Mouse (Mus musculus) midbrain, embryonic 12.5 days (tissue): ENCODE data around the gene Best2. TPM values are rescaled to one million over a fixed set of nuclear protein-coding genes. Genes with fewer than 3 reads are reported as not detected.
A peak's percentile ranks its signal among the peaks of the same experiment; 100 is the strongest.

Experiments
- ATAC-seq: fragments of 200-750 bp; cut with Nextera tagmentation; 2 replicates; pipeline ENCODE4 v1.8.0; 2017; ENCODE audit warnings: low read depth, moderate TSS enrichment, moderate library complexity; ENCODE audit not compliant: low FRiP score
- H3K27ac ChIP-seq: fragments of 300-500 bp; sonication (generic); replicated peaks from 2 replicates; pipeline ENCODE4 v1.5.1; 2016; ENCODE audit warnings: mild to moderate bottlenecking
- H3K27me3 ChIP-seq: fragments of 300-500 bp; sonication (generic); 2 replicates; pipeline ENCODE4 v1.6.1; 2016; ENCODE audit warnings: mild to moderate bottlenecking
- H3K36me3 ChIP-seq: fragments of 300-500 bp; sonication (generic); 2 replicates; pipeline ENCODE4 v1.6.1; 2016
- H3K4me1 ChIP-seq: fragments of 300-500 bp; sonication (generic); 2 replicates; pipeline ENCODE4 v1.6.1; 2016
- H3K4me2 ChIP-seq: fragments of 300-500 bp; sonication (generic); replicated peaks from 2 replicates; pipeline ENCODE4 v1.6.1; 2016; ENCODE audit warnings: mild to moderate bottlenecking, moderate library complexity
- H3K4me3 ChIP-seq: fragments of 300-500 bp; sonication (generic); 2 replicates; pipeline ENCODE4 v1.5.1; 2016; ENCODE audit warnings: mild to moderate bottlenecking
- H3K9ac ChIP-seq: fragments of 300-500 bp; sonication (generic); replicated peaks from 2 replicates; pipeline ENCODE4 v1.6.1; 2016; ENCODE audit warnings: mild to moderate bottlenecking, moderate library complexity
- H3K9me3 ChIP-seq: fragments of 300-500 bp; sonication (generic); 2 replicates; pipeline ENCODE4 v1.6.1; 2016; ENCODE audit warnings: mild to moderate bottlenecking
- WGBS: fragments of 180-500 bp; shearing (Covaris S2); methylation state at CpG from one replicate; pipeline ENCODE4 v1.1.7; 2016; 5-methylcytosine and 5-hydroxymethylcytosine counted together
- polyA plus RNA-seq: library from polyadenylated mRNA; unstranded; fragments of >200 nt; fragmentation: Nextera tagmentation; extraction: Ambion mirVana; gene quantifications from 2 replicates; pipeline ENCODE4 v1.2.1, GENCODE M21; 2016

Best2 gene
- not detected in 2 replicates for polyA plus RNA-seq

GRCm38 (mm10) chr8:85014431-85014830, at the start of gene Best2:
Gene Best2 (minus strand): TSS chr8:85014531.
- Histone ChIP-seq H3K36me3 (peaks cover 24% of the 10 kb centered on the region), H3K27me3 (peaks cover 55% of the 10 kb centered on the region), H3K9ac (peak within 1 kb of the TSS; percentile 44), H3K9me3 (no peaks in the 10 kb centered on the region), H3K27ac (no peak within 1 kb of the TSS), H3K4me1 (peaks cover 9% of the 10 kb centered on the region), H3K4me3 (peak within 1 kb of the TSS; percentile 36), H3K4me2 (peak within 1 kb of the TSS; percentile 64)
- WGBS, result 53% methylated on average over 1 of the region's 2 CpGs
- no peak for ATAC-seq

DNA sequence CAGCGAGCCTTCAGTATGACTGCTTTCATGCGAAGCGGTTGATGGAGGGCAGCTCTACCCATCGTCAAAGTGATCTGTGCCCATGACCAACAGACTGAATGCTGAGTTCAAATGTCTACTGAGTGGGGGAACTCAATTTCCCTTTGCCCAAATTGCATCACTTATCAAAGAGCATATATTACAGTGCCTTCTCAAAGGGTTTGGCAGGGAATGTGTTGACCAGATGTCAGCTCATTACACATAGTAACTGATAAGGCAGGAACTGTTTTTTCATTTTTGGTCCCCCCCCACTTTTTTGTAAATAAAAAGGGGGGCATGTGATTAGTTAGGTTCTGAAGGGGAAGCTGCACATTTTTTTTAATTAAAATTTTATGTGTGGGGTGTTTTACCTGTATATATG, 48.3 kb upstream of the Best2 start:
- 96% methylated on average over 4 of the region's 4 CpGs for WGBS

DNA sequence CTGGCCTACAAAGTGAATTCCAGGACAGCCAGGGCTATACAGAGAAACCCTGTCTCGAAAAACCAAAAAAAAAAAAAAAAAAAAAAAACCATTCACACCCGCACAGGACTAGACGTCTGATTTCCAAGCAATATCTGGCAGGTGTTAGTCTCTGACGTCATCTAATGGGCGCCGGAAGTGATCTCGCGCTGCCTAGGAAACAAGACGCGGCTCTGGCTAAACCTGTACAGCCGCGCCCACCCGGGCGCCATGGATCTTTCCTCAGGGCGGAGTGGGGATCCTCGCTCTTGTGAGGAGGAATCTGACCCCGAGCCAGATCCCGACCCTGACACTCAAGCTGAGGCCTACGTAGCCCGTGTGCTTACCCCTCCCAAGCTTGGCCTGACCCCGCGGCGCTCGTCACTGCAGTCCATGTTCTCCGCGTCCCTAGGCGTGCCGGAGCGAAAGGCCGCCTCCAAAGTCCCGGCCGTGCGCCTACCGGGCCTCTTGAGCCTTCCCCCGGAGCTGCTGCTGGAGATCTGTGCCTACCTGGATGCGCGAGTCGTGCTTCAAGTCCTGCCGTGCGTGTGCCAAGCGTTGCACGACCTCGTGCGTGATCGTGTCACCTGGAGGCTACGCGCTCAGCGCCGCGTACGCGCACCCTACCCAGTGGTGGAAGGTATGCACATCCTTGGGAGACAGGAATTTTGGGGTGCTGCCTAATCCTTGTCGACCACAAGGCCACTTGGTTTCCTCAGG, 45.7 kb upstream of the Best2 start, which contains the start of gene Fbxw9:
Fbxw9 (plus strand) TSS at position 177 of the 738 bp plus-strand sequence.
- H3K36me3 ChIP-seq, result peaks cover 30% of the 10 kb centered on the region
- peak within 1 kb of the TSS; percentile 71 for H3K9ac ChIP-seq
- H3K4me2 ChIP-seq, result peak within 1 kb of the TSS; percentile 92
- peaks cover 18% of the 10 kb centered on the region for H3K4me1 ChIP-seq
- no peaks in the 10 kb centered on the region for H3K9me3 ChIP-seq
- 0 out of 2 replicates have a peak within 1 kb of the TSS, but pooled peaks have one; percentile 1 for H3K27ac ChIP-seq
- under 1% methylated on average over 53 of the region's 53 CpGs for WGBS
- ATAC-seq, result peak; percentile 93
- peak within 1 kb of the TSS; percentile 68 for H3K4me3 ChIP-seq
- no peaks in the 10 kb centered on the region for H3K27me3 ChIP-seq

More for the DNA sequence above, 48.3 kb upstream of the Best2 start:
- H3K36me3 ChIP-seq, result peaks cover 27% of the 10 kb centered on the region
- peaks cover 18% of the 10 kb centered on the region for H3K4me1 ChIP-seq
- H3K4me3 ChIP-seq, result no peak overlapping the region
- ATAC-seq, result no peak
- no peak overlapping the region for H3K27ac ChIP-seq
- no peak overlapping the region for H3K9ac ChIP-seq
- H3K4me2 ChIP-seq, result no peak overlapping the region
- H3K27me3 ChIP-seq, result no peaks in the 10 kb centered on the region
- no peaks in the 10 kb centered on the region for H3K9me3 ChIP-seq

GRCm38 (mm10) chr8:85057367-85057766, 43.0 kb upstream of the Best2 start:
- WGBS, result 89% methylated on average over 7 of the region's 7 CpGs
- Histone ChIP-seq H3K36me3 (peaks cover 47% of the 10 kb centered on the region), H3K9ac (no peak overlapping the region), H3K27me3 (no peaks in the 10 kb centered on the region), H3K27ac (no peak overlapping the region), H3K4me3 (no peak overlapping the region), H3K4me2 (no peak overlapping the region), H3K9me3 (no peaks in the 10 kb centered on the region), H3K4me1 (peaks cover 18% of the 10 kb centered on the region)
- no peak for ATAC-seq

- no peak overlapping the region for H3K27ac ChIP-seq
- H3K4me2 ChIP-seq, result no peak overlapping the region
- H3K4me3 ChIP-seq, result no peak overlapping the region
- H3K27me3 ChIP-seq, result no peaks in the 10 kb centered on the region
- peaks cover 5% of the 10 kb centered on the region for H3K4me1 ChIP-seq
- no peak overlapping the region for H3K9ac ChIP-seq
- 95% methylated on average over 6 of the region's 6 CpGs for WGBS
- H3K36me3 ChIP-seq, result peaks cover 82% of the 10 kb centered on the region
- no peaks in the 10 kb centered on the region for H3K9me3 ChIP-seq
- ATAC-seq, result no peak
These were observed 29.3 kb upstream of the Best2 start for GRCm38 (mm10) chr8:85043619-85044018.

DNA sequence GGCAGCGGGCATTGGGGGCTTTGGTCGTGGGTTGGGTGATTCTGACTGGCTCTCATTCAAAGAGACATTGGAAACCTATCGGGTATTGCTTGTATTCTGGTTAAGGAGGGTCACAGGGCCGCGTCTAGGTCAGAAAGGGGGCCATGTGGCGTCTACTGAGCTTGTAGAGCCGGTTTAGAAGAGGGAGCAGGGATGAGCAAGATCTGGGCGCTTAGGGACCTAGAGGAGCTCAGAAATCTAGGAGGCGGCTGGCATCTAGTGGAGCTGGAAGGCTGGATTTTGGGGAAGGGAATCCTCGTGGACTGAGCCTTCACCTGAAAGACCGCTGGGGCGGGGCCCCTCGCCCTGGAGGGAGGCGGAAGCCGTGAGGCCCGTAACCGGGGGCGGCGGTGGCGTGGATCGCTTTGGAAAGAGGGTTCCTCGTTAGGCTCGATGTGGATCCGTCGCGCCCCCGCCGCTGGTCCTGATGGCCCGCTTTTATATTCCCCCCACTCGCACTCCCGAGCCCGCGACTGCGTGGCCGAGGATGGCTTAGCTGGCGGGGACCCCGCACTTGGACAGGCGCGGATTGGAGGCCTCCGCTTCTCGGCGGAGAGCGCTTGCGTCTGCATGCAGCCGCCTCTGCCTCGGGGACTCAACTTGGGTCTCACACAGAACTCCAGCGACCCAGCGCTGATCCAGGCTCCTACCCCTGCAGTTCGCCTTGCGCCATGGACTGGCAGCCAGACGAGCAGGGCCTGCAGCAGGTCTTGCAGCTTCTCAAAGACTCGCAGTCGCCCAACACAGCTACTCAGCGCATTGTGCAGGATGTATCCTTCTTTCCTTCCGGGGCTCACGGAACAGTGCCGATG, 23.6 kb upstream of the Best2 start:
- 0 out of 2 replicates have a peak, but pooled peaks have one; percentile 0 for ATAC-seq
- under 1% methylated on average over 56 of the region's 57 CpGs for WGBS

DNA sequence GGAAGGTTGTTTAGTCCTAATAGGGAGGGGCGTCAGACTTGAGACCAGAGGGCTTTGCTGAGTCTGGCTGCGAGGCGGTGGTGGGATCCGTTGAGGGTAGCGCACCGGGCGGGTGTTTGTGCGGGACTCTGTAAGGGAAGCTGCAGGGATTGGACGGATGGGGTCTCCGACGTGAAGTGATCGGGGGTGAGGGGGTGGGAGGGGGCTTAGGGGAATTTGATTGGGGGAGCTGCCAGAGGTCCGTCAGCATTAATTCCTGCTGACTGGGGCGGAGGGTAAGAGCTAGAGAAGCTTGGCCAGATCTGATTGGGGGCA, 23.0 kb upstream of the Best2 start:
- no peaks in the 10 kb centered on the region for H3K9me3 ChIP-seq
- no peaks in the 10 kb centered on the region for H3K27me3 ChIP-seq
- peak overlapping the region; percentile 99 for H3K27ac ChIP-seq
- H3K36me3 ChIP-seq, result peaks cover 31% of the 10 kb centered on the region
- H3K4me3 ChIP-seq, result peak overlapping the region; percentile 90
- peak overlapping the region; percentile 90 for H3K4me2 ChIP-seq
- peak; percentile 68 for ATAC-seq
- under 1% methylated on average over 14 of the region's 14 CpGs for WGBS
- peaks cover 26% of the 10 kb centered on the region for H3K4me1 ChIP-seq
- peak overlapping the region; percentile 92 for H3K9ac ChIP-seq

More for the DNA sequence above, 23.6 kb upstream of the Best2 start:
- Histone ChIP-seq H3K4me2 (peak overlapping the region; percentile 90), H3K9me3 (no peaks in the 10 kb centered on the region), H3K36me3 (peaks cover 31% of the 10 kb centered on the region), H3K27ac (peak overlapping the region; percentile 99), H3K27me3 (no peaks in the 10 kb centered on the region), H3K4me3 (peak overlapping the region; percentile 90), H3K9ac (peak overlapping the region; percentile 92), H3K4me1 (peaks cover 26% of the 10 kb centered on the region)

GRCm38 (mm10) chr8:85036718-85037365, 22.5 kb upstream of the Best2 start, which contains the start of gene Tnpo2:
Gene Tnpo2 (plus strand): TSS chr8:85036915.
- Histone ChIP-seq H3K9ac (peak within 1 kb of the TSS; percentile 92), H3K27ac (peak within 1 kb of the TSS; percentile 99), H3K4me2 (peak within 1 kb of the TSS; percentile 90), H3K4me3 (peak within 1 kb of the TSS; percentile 90), H3K27me3 (no peaks in the 10 kb centered on the region), H3K36me3 (peaks cover 32% of the 10 kb centered on the region), H3K4me1 (peaks cover 26% of the 10 kb centered on the region), H3K9me3 (no peaks in the 10 kb centered on the region)
- ATAC-seq, result peak; percentile 92
- under 1% methylated on average over 59 of the region's 59 CpGs for WGBS

DNA sequence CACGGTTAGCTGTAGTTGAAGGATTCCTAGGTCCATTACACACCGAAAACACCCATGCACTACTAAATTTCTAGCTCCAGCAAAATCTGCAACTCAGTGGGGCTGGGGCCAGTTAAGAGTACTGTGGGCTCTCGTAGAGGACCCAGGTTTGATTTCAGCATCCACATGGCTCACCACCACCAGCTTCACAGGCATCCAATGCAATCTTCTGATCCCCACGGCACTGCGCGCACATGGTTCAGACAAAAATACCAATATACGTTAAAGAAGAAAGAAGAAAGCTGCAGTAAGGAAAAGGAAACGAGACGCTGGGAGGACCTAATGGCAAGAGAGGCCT, 22.0 kb upstream of the Best2 start:
- Histone ChIP-seq H3K9me3 (no peaks in the 10 kb centered on the region), H3K27ac (peak overlapping the region; percentile 99), H3K4me1 (peaks cover 26% of the 10 kb centered on the region), H3K27me3 (no peaks in the 10 kb centered on the region), H3K4me2 (peak overlapping the region; percentile 90), H3K4me3 (peak overlapping the region; percentile 90), H3K36me3 (peaks cover 32% of the 10 kb centered on the region), H3K9ac (peak overlapping the region; percentile 92)
- 0% methylated on average over 9 of the region's 9 CpGs for WGBS
- ATAC-seq, result peak; percentile 48

GRCm38 (mm10) chr8:85035728-85036310, 21.5 kb upstream of the Best2 start:
- Histone ChIP-seq H3K27me3 (no peaks in the 10 kb centered on the region), H3K4me1 (peaks cover 26% of the 10 kb centered on the region), H3K9me3 (no peaks in the 10 kb centered on the region), H3K27ac (peak overlapping the region; percentile 99), H3K9ac (peak overlapping the region; percentile 92), H3K4me2 (peak overlapping the region; percentile 90), H3K4me3 (peak overlapping the region; percentile 90), H3K36me3 (peaks cover 31% of the 10 kb centered on the region)
- ATAC-seq, result peak; percentile 3; the same call in 1 of the 2 replicates
- under 1% methylated on average over 15 of the region's 15 CpGs for WGBS

DNA sequence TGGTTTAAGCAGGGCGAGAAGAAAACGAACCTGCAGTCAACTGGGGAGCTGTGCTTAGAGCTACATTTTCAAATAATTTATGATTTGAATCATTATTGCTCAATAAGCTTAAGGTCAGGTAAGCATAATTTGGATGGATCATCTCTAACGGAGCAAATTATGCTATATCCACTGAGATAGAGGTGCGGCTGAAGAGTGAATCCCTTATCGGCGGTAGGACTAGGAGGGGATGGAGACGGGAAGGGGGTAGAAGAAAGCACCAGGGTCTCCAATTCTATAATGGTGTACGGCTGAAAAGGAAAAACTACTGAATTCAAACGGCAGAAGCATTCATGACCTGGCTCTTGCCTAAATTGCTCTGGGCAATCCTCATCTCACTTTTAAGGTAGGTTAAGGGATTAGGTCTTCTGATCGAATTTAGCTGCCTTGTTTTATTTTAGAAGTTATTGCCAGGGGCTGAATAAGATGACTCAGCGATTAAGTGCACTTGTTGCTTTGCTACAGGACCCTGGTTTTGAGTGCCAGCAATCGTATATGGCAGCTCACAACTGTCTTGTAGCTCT, 20.9 kb upstream of the Best2 start:
- H3K4me2 ChIP-seq, result peak overlapping the region; percentile 90
- no peaks in the 10 kb centered on the region for H3K27me3 ChIP-seq
- WGBS, result 6% methylated on average over 12 of the region's 12 CpGs
- H3K4me1 ChIP-seq, result peaks cover 26% of the 10 kb centered on the region
- H3K36me3 ChIP-seq, result peaks cover 31% of the 10 kb centered on the region
- no peak overlapping the region for H3K27ac ChIP-seq
- H3K9me3 ChIP-seq, result no peaks in the 10 kb centered on the region
- peak overlapping the region; percentile 92; the same call in 1 of the 2 replicates for H3K9ac ChIP-seq
- ATAC-seq, result no peak
- peak overlapping the region; percentile 90 for H3K4me3 ChIP-seq
